Comparison of ENCODE assay signal across 1 mouse cellular context in the genomic region with DNA sequence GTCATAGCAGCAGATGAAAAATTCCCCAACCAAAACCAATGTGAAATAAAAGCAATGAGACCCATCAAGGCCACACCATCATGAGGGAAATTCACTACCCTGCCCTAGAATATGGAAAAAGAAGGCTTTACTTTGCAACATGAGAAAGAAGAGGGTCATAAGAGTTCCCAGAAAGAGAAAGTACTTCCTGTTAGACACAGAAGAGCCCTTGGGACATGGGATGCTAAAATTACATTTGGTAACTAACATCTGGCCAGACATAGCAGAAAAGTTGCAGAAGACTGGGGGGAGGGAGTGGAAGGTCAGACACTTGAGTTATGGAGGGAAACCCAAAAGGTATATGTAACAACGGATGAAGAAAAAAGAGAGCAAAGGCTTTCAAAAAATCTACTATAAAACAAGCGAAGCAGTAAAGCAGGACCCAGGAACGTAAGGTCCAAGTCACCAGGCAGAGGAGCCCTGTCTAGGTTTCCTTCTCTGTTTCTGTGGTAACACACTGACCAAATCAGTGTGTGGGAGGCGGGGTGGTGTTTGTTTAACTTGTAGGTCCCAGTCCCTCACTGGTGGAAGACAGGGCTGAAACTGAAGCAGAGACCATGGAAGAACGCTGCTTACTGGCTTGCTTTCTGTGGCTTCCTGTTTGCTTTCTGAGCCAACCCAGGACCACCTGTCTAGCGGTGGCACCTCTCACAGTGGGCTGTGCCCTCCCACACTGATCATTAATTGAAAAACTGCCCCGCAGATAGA.
TF ChIP-seq lines count a peak whose summit lies in the region.

No protein-coding gene starts in this region.

TF ChIP-seq in CH12.LX, 34 proteins besides CTCF, POLR2A, EP300 and RAD21 (continued from another document):
- TF ChIP-seq TBP (conservative IDR thresholded peaks at IDR 0.05; ENCODE audit: low read depth, low read length) (no peak), JUN (IDR thresholded peaks at IDR 0.05; ENCODE audit: insufficient read depth, low read depth, low read length) (no peak), USF2 (conservative IDR thresholded peaks at IDR 0.05; ENCODE audit: low read depth, low read length) (no peak), TCF12 (IDR thresholded peaks at IDR 0.05; ENCODE audit: low read depth, low read length) (peak; percentile 51; the same call in 1 of the 2 replicates), ETS1 (conservative IDR thresholded peaks at IDR 0.05; ENCODE audit: low read depth, low read length) (peak; percentile 71)
